Mouse (Mus musculus): ENCODE results near the gene Adamts4.

- TF ChIP-seq CTCF (conservative IDR thresholded peaks at IDR 0.05; ENCODE audit: insufficient read depth, insufficient read length, low read depth, low read length) (no peak), POLR2A (IDR thresholded peaks at IDR 0.05; ENCODE audit: low read depth, low read length) (no peak)
These were observed 14.4 kb upstream of the Adamts4 start for GRCm38 (mm10) chr1:171235791-171236190.

Measured in kidney, adult 2 months (tissue).